Mouse (Mus musculus) neural tube, embryonic 14.5 days (tissue): ENCODE measurements around the gene Pus1. TPM values are rescaled to one million over a fixed set of nuclear protein-coding genes. Genes with fewer than 3 reads are reported as not detected.

Experiments used
- ATAC-seq: fragments of 200-750 bp; cut with Nextera tagmentation; 2 replicates; pipeline ENCODE4 v1.8.0; 2017; ENCODE audit warnings: low read depth, mild to moderate bottlenecking, moderate TSS enrichment, moderate library complexity
- H3K27ac ChIP-seq: fragments of 300-500 bp; sonication (generic); 2 replicates; pipeline ENCODE4 v1.5.1; 2014; ENCODE audit warnings: low read depth, mild to moderate bottlenecking, control low read depth, low read length, moderate library complexity, mixed read lengths
- H3K27me3 ChIP-seq: fragments of 300-500 bp; sonication (generic); 2 replicates; pipeline ENCODE4 v1.6.1; 2014; ENCODE audit warnings: low read length; ENCODE audit not compliant: control insufficient read depth, insufficient read depth
- H3K36me3 ChIP-seq: fragments of 300-500 bp; sonication (generic); 2 replicates; pipeline ENCODE4 v1.6.1; 2014; ENCODE audit warnings: low read length, mixed read lengths; ENCODE audit not compliant: control insufficient read depth, insufficient read depth
- H3K4me1 ChIP-seq: fragments of 300-500 bp; sonication (generic); 2 replicates; pipeline ENCODE4 v1.6.1; 2014; ENCODE audit warnings: low read length; ENCODE audit not compliant: control insufficient read depth, insufficient read depth
- H3K4me2 ChIP-seq: fragments of 300-500 bp; sonication (generic); 2 replicates; pipeline ENCODE4 v1.6.1; 2014; ENCODE audit warnings: mild to moderate bottlenecking, low read depth, low read length, control low read depth
- H3K4me3 ChIP-seq: fragments of 300-500 bp; sonication (generic); 2 replicates; pipeline ENCODE4 v1.5.1; 2014; ENCODE audit warnings: low read depth, low read length, control low read depth, mixed read lengths
- H3K9ac ChIP-seq: fragments of 300-500 bp; sonication (generic); replicated peaks from 2 replicates; pipeline ENCODE4 v1.6.1; 2014; ENCODE audit warnings: low read depth, mild to moderate bottlenecking, control low read depth, low read length, mixed read lengths
- H3K9me3 ChIP-seq: fragments of 300-500 bp; sonication (generic); 2 replicates; pipeline ENCODE4 v1.6.1; 2016; ENCODE audit warnings: low read length; ENCODE audit not compliant: control insufficient read depth
- WGBS: fragments of 180-500 bp; shearing (Covaris S2); extraction: QIAGEN DNeasy Blood & Tissue Kit; methylation state at CpG from one replicate; pipeline ENCODE4 v1.1.7; 2014; 5-methylcytosine and 5-hydroxymethylcytosine counted together
- polyA plus RNA-seq: library from polyadenylated mRNA; unstranded; fragments of >200 nt; fragmentation: Nextera tagmentation; extraction: Ambion mirVana; gene quantifications from 2 replicates; pipeline ENCODE4 v1.2.1, GENCODE M21; 2014

The Pus1 gene
- polyA plus RNA-seq, 1 experiment from 2014 or later, result 12.1 TPM

GRCm38 (mm10) chr5:110806676-110807075 lies 26.2 kb upstream of the Pus1 start:
- H3K4me3 ChIP-seq, result no peak overlapping the region
- H3K27me3 ChIP-seq, result no peaks in the 10 kb centered on the region
- ATAC-seq, result no peak
- peaks cover 29% of the 10 kb centered on the region for H3K4me1 ChIP-seq
- no peak overlapping the region for H3K9ac ChIP-seq
- WGBS, result 85% methylated on average over 1 of the region's 1 CpGs
- H3K36me3 ChIP-seq, result no peaks in the 10 kb centered on the region; the same call in 1 of the 2 replicates
- H3K27ac ChIP-seq, result no peak overlapping the region
- no peaks in the 10 kb centered on the region for H3K9me3 ChIP-seq
- no peak overlapping the region for H3K4me2 ChIP-seq

DNA sequence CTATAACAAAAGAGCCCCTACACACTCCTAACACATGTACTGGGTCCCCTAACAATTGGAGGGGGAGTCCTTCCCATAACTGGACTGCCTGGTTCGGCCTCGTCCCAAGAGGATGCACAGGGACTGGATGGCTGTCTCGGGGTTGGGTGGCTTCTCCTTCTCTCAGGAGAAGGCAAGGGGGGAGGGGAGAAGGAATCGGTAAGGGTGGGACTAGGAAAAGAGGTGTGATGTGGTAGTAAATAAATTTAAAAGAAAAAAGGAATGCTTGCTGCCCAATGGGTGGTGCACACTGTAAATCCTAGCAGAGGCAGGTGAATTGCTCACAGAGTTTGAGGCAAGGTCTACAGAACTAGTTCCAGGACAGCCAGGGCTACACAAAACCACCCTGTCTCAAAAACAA lies 25.7 kb upstream of the Pus1 start:
- Histone ChIP-seq H3K9me3 (no peaks in the 10 kb centered on the region), H3K4me3 (no peak overlapping the region), H3K4me2 (no peak overlapping the region), H3K9ac (no peak overlapping the region), H3K36me3 (no peaks in the 10 kb centered on the region; the same call in 1 of the 2 replicates), H3K4me1 (peaks cover 29% of the 10 kb centered on the region), H3K27ac (no peak overlapping the region), H3K27me3 (no peaks in the 10 kb centered on the region)
- WGBS, result 85% methylated on average over 4 of the region's 4 CpGs
- no peak for ATAC-seq

DNA sequence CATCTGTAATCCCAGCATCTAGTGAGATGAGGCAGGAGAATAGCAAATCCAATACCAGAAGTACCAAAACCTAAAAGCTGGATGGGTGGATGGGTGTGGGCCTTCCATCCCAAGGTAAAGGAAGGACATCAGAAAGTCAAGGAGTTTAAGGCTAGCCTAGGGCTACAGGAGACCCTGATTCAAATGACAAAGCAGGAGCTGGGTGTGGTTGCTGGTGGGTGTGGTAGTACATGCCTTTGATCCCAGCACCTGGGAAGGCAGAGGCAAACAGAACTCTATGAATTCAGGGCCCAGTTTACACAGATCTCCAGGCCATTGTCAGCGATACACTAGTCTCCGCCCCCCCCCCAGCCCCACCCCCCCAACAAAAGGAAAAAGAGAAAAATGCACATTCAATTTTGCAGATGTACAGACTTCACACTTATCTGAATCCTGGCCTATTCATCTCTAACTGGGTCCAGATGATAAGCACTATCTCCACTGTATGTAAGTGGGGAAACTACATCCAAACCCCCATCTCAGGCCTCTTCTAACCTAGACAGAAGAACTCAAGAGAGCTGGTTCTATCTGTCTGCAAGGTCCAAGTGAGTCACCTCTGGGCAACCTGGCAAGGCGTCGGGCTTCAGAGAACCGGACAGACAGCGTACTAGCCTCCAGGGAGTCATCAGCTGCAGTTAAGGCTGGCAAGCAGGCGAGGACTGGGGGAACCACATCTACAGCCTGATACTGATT lies 23.7 kb upstream of the Pus1 start:
- H3K27ac ChIP-seq, result no peak overlapping the region
- no peaks in the 10 kb centered on the region for H3K9me3 ChIP-seq
- peaks cover 29% of the 10 kb centered on the region for H3K4me1 ChIP-seq
- no peak overlapping the region for H3K4me2 ChIP-seq
- H3K4me3 ChIP-seq, result no peak overlapping the region
- WGBS, result 68% methylated on average over 7 of the region's 7 CpGs
- ATAC-seq, result no peak
- peaks cover 5% of the 10 kb centered on the region for H3K36me3 ChIP-seq
- no peak overlapping the region for H3K9ac ChIP-seq
- no peaks in the 10 kb centered on the region for H3K27me3 ChIP-seq

GRCm38 (mm10) chr5:110802809-110803208 lies 22.4 kb upstream of the Pus1 start:
- no peaks in the 10 kb centered on the region for H3K9me3 ChIP-seq
- H3K4me2 ChIP-seq, result no peak overlapping the region
- no peaks in the 10 kb centered on the region for H3K27me3 ChIP-seq
- no peak overlapping the region for H3K9ac ChIP-seq
- no peak overlapping the region for H3K4me3 ChIP-seq
- H3K36me3 ChIP-seq, result peaks cover 14% of the 10 kb centered on the region
- peaks cover 20% of the 10 kb centered on the region for H3K4me1 ChIP-seq
- H3K27ac ChIP-seq, result no peak overlapping the region
- ATAC-seq, result no peak

DNA sequence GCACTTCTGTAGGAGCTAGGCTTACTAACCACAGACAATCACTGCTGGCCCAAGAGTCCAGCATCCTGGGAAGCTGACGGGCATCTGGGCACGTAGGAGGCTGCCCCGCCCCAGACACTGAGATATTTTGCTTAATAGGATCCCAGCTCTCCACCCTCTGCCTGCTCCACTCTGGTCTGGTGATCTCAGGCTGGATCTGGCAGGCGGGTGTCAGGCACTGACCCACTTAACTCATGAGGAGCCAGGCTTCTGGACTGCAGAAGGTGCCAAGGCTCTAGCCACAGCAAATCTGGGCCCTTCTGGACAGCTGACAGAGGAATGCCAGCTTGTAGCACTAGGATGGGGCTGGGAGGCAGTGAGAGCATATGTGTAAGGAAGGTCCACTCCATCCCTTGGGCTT lies 21.7 kb upstream of the Pus1 start:
- Histone ChIP-seq H3K9me3 (no peaks in the 10 kb centered on the region), H3K9ac (no peak overlapping the region), H3K27me3 (no peaks in the 10 kb centered on the region), H3K4me1 (peaks cover 14% of the 10 kb centered on the region), H3K4me3 (no peak overlapping the region), H3K27ac (no peak overlapping the region), H3K36me3 (peaks cover 19% of the 10 kb centered on the region), H3K4me2 (no peak overlapping the region)
- WGBS, result 89% methylated on average over 4 of the region's 4 CpGs
- ATAC-seq, result no peak

DNA sequence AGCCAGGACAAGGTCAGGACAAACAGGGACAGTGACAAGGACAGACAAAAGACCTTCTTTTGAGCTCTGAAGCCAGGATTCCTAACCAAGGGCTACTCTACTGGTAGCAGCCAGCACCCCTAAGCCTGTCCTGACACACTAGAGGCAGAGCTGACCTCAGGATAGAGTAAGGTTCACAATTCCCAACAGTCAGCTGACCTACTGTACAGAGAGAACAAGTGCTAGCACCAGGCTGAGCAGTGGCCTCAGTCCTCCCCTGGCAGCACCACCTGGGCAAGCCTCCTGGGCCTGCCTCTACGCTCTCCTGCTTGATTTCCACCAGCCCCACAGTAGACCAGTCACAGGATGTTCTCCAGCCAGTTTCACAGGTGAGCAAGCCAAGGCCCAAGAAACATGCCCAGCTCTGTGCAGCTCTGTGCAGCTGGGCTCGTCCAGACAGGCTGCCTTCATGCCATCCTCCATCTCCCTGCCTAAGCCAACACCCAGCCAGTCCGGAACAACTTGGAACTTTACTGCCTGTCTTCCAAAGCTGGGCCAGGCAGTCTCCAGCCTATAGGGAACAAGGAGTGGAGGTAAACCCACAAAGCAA lies 20.7 kb upstream of the Pus1 start:
- H3K4me1 ChIP-seq, result peaks cover 3% of the 10 kb centered on the region; the same call in 1 of the 2 replicates
- WGBS, result 82% methylated on average over 3 of the region's 3 CpGs
- no peak overlapping the region for H3K27ac ChIP-seq
- no peak overlapping the region for H3K4me3 ChIP-seq
- H3K4me2 ChIP-seq, result no peak overlapping the region
- H3K36me3 ChIP-seq, result peaks cover 23% of the 10 kb centered on the region
- H3K9me3 ChIP-seq, result no peaks in the 10 kb centered on the region
- no peak for ATAC-seq
- no peak overlapping the region for H3K9ac ChIP-seq
- no peaks in the 10 kb centered on the region for H3K27me3 ChIP-seq

DNA sequence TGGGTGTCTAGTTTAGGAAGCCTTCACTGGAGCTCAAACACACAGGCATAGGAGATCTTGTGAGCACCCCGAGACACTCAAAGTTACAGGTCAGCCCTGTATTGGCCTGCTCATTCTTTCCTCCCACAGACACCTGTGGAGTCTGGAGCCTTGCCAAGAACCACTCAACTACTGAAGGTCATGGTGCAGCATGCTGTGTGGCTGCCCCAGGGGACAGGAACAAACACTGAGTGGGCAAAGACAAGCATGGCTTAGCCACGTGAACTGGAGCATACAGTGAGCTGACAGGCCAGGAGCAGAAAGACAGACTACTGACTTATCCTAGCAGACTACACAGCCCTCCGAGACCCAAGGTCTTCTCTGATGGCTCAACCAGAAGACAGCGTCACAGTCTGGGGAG lies 17.2 kb upstream of the Pus1 start:
- H3K9ac ChIP-seq, result no peak overlapping the region
- H3K9me3 ChIP-seq, result no peaks in the 10 kb centered on the region
- WGBS, result 78% methylated on average over 4 of the region's 4 CpGs
- peaks cover 56% of the 10 kb centered on the region for H3K36me3 ChIP-seq
- no peak for ATAC-seq
- H3K4me3 ChIP-seq, result no peak overlapping the region
- no peaks in the 10 kb centered on the region; the same call in 1 of the 2 replicates for H3K4me1 ChIP-seq
- H3K27ac ChIP-seq, result no peak overlapping the region
- H3K27me3 ChIP-seq, result no peaks in the 10 kb centered on the region
- no peak overlapping the region for H3K4me2 ChIP-seq

DNA sequence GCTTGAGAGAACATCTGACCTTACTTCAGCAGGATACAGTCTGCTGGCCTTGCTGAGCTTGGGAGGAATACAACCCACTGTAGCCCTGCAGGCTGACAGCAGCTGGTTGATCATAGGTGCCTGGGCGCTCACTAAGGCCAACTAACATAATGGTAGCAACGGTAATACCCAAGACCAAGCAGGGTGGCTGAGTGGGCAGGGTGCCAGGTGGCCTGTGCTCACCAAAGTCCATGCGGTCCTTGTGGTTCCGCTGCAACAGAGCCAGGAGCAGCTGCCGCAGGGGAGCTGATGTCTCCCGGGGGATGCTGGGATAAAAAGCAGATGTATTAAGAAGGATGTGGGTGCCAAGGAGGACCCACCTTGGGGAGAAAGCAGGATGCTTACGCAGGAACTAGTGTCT lies 13.9 kb upstream of the Pus1 start:
- Histone ChIP-seq H3K27ac (no peak overlapping the region), H3K36me3 (peaks cover 84% of the 10 kb centered on the region), H3K27me3 (no peaks in the 10 kb centered on the region), H3K9ac (no peak overlapping the region), H3K4me2 (no peak overlapping the region), H3K9me3 (no peaks in the 10 kb centered on the region), H3K4me1 (no peaks in the 10 kb centered on the region), H3K4me3 (no peak overlapping the region)
- 78% methylated on average over 7 of the region's 7 CpGs for WGBS
- no peak for ATAC-seq

DNA sequence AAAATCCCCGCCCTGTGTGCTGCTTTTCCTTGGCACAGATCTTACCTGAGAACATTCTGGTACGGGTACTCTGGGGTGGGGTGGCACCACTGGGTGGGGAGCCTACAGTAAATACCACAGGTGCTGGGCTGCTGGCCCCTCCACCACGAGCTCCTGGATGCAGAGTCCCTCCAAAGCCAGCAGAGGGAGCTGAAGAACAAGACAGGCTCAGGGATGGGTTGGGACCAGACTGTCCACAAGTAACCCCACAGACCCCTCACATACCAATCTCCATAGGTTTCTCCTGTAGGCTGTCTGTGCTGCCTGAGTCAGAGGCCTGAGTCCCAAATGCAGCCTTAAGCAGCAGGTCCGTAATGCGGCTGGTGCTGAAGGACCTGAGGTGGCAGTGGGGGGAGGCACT lies 8.2 kb upstream of the Pus1 start:
- Histone ChIP-seq H3K4me3 (no peak overlapping the region), H3K36me3 (peaks cover 75% of the 10 kb centered on the region), H3K4me1 (no peaks in the 10 kb centered on the region), H3K4me2 (no peak overlapping the region), H3K27ac (no peak overlapping the region), H3K27me3 (no peaks in the 10 kb centered on the region), H3K9ac (no peak overlapping the region), H3K9me3 (no peaks in the 10 kb centered on the region)
- WGBS, result 71% methylated on average over 5 of the region's 5 CpGs
- ATAC-seq, result peak; percentile 66; the same call in 1 of the 2 replicates
